Mouse (Mus musculus) urinary bladder, postnatal 0 days (tissue): ENCODE measurements around the gene Asb17. TPM values are rescaled to one million over a fixed set of nuclear protein-coding genes. Genes with fewer than 3 reads are reported as not detected.

Experiments
- polyA plus RNA-seq: library from polyadenylated mRNA; unstranded; fragments of >200 nt; fragmentation: Nextera tagmentation; extraction: Ambion mirVana; gene quantifications from 2 replicates; pipeline ENCODE4 v1.2.1, GENCODE M21; 2015

Gene Asb17
- polyA plus RNA-seq = 0.10 and 0.14 TPM in 2 replicates

GRCm38 (mm10) chr3:153844030-153844429 lies at the start of gene Asb17:
TSS of gene Asb17 (plus strand) at chr3:153844209.

Other genes starting within 250 kb of the Asb17 start
- gene St6galnac3, start 119.0 kb upstream of the Asb17 start, polyA plus RNA-seq = 10.4 and 12.7 TPM in 2 replicates
- gene Msh4, start 61.9 kb downstream of the Asb17 start, polyA plus RNA-seq = 0.12 TPM in 1 of 2 replicates, not detected in the other
- 30.2 and 34.9 TPM in 2 replicates for gene Rabggtb, start 68.8 kb downstream of the Asb17 start, polyA plus RNA-seq
- 60.9 and 68.5 TPM in 2 replicates for gene Acadm, start 100.4 kb downstream of the Asb17 start, polyA plus RNA-seq
- 0.18 and 0.25 TPM in 2 replicates for gene Slc44a5, start 129.2 kb downstream of the Asb17 start, polyA plus RNA-seq